Mouse (Mus musculus) G1E (cell line): Measurements from ENCODE around the gene 1700011M02Rik. TPM values are rescaled to one million over a fixed set of nuclear protein-coding genes. Genes with fewer than 3 reads are reported as not detected.
"Not testable (repeated sequence)": the region's sequence is repeated elsewhere in the genome, so short reads cannot be mapped to it uniquely, and the experiment has no call there.

Source experiments
- ATAC-seq: 2 replicates; pipeline ENCODE4 v1.8.0; 2016; ENCODE audit warnings: mild to moderate bottlenecking; ENCODE audit not compliant: insufficient number of reproducible peaks, poor library complexity, low FRiP score, severe bottlenecking; ENCODE audit errors: extremely low read depth
- DNase-seq: peaks from one replicate; pipeline ENCODE4 v3.0.0; 2012; ENCODE audit warnings: low spot score
- H3K27me3 ChIP-seq: 2 replicates; pipeline ENCODE4 v1.6.1; 2012; ENCODE audit warnings: mild to moderate bottlenecking, low read length, inconsistent platforms; ENCODE audit not compliant: insufficient read depth
- H3K36me3 ChIP-seq: replicated peaks from 2 replicates; pipeline ENCODE3; 2012; ENCODE audit warnings: mild to moderate bottlenecking, inconsistent platforms
- H3K4me1 ChIP-seq: 2 replicates; pipeline ENCODE4 v1.6.1; 2012; ENCODE audit warnings: low read depth, low read length, inconsistent platforms, mixed read lengths; ENCODE audit not compliant: insufficient read depth
- H3K4me3 ChIP-seq: 2 replicates; pipeline ENCODE4 v1.5.1; 2012; ENCODE audit warnings: low read depth, mild to moderate bottlenecking, inconsistent platforms, low read length, moderate library complexity, mixed read lengths
- H3K9me3 ChIP-seq: replicated peaks from 2 replicates; pipeline ENCODE4 v1.6.1; 2012; ENCODE audit warnings: inconsistent platforms
- CTCF ChIP-seq: IDR thresholded peaks from 2 replicates; pipeline ENCODE4 v1.5.1; 2012; ENCODE audit warnings: low read depth, low read length, inconsistent platforms, mixed read lengths
- GATA1 ChIP-seq: IDR thresholded peaks from 2 replicates; pipeline ENCODE4 v1.6.1; 2012; ENCODE audit warnings: borderline replicate concordance, low read length, inconsistent platforms, mixed read lengths
- GATA2 ChIP-seq: IDR thresholded peaks from 2 replicates; pipeline ENCODE4 v1.6.1; 2012; ENCODE audit warnings: low read depth, low read length, inconsistent platforms, borderline replicate concordance
- POLR2AphosphoS5 ChIP-seq: IDR thresholded peaks from 2 replicates; pipeline ENCODE4 v1.6.1; 2012; ENCODE audit warnings: low read depth, low read length, inconsistent platforms; ENCODE audit not compliant: insufficient replicate concordance
- TAL1 ChIP-seq: conservative IDR thresholded peaks from 2 replicates; pipeline ENCODE4 v1.6.1; 2012; ENCODE audit warnings: low read depth, low read length, inconsistent platforms, mixed read lengths
- polyA plus RNA-seq: library from polyadenylated mRNA; stranded (reverse); fragments of >175 nt; gene quantifications from 2 replicates; pipeline ENCODE4 v1.2.3, GENCODE M21; 2012
- total RNA-seq, 2 experiments: library from RNA; stranded (forward) in 1 of 2; stranded (reverse) in 1 of 2; fragments of 200-1000 nt in 1 of 2; fragments of >200 nt in 1 of 2; fragmentation: Nextera tagmentation in 1 of 2; gene quantifications; 2 replicates each; pipeline ENCODE4 v1.2.3; 2014 to 2017

1700011M02Rik gene
- total RNA-seq (2014; fragmentation: Nextera tagmentation) (not detected in 2 replicates), total RNA-seq (2017) (not detected in 2 replicates), polyA plus RNA-seq (not detected in 2 replicates)

- H3K27me3 ChIP-seq, H3K9me3 ChIP-seq, H3K4me1 ChIP-seq, DNase-seq, ATAC-seq, H3K36me3 ChIP-seq, H3K4me3 ChIP-seq: not testable (repeated sequence)
Measured at GRCm38 (mm10) chrX:102908587-102908986, at the start of gene 1700011M02Rik, which contains the start of gene Dmrtc1a. 1700011M02Rik (plus strand) TSS chrX:102908905. Dmrtc1a (minus strand) TSS chrX:102908687.

DNA sequence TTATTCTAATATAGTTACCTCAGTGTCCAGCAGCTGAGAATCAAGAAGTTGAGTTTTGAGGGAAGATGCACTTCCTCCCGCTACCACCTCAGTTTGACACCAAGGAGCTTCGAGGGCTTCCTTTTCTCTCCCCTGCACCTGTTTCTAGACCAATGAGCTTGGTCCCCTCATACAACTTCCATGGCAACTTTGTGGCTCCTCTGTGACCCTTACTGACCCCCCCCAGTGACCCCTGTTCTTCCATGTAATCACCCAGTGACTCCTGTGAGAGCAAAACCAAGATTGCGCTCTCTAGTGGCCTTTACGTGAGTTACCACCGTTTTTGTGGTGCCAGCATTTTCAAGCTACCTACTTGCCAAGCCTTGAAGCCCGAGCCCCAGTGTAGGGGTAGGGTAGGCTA, 40.8 kb upstream of the 1700011M02Rik start, which contains the start of gene 1700031F05Rik:
TSS of gene 1700031F05Rik (minus strand) at position 101 of the 400 bp plus-strand sequence.
- no peaks in the 10 kb centered on the region for H3K9me3 ChIP-seq
- no peak within 1 kb of the TSS for H3K4me3 ChIP-seq
- H3K4me1 ChIP-seq = no peaks in the 10 kb centered on the region
- no peak for DNase-seq
- TF ChIP-seq TAL1 (no peak), POLR2AphosphoS5 (no peak), CTCF (no peak), GATA1 (no peak), GATA2 (no peak)
- no peaks in the 10 kb centered on the region for H3K27me3 ChIP-seq
- ATAC-seq = no peak
- no peaks in the 10 kb centered on the region for H3K36me3 ChIP-seq

DNA sequence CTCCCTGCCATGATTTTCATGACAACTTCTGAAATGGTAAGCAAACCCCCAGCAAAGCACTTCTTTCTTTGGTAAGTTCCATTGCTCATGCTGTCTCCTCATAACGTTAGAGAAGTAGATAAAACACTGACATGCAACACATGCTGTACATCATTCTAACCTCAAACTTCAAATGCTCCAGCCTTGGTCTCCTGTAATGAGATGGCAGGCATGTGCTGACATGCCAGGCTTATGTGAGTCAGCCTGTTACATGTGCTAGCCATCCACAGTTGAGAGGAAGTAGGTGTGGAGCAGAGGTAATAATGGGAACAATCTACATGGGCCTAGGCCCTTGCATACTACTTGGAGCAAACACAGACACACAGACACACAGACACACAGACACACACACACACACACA, 6.1 kb downstream of the 1700011M02Rik start:
- not testable (repeated sequence) for ATAC-seq, DNase-seq

GRCm38 (mm10) chrX:102926707-102927106, 18.0 kb downstream of the 1700011M02Rik start:
- H3K9me3 ChIP-seq, H3K27me3 ChIP-seq, H3K36me3 ChIP-seq, ATAC-seq, DNase-seq, H3K4me3 ChIP-seq, H3K4me1 ChIP-seq: not testable (repeated sequence)

More for the DNA sequence above, 6.1 kb downstream of the 1700011M02Rik start:
- H3K27me3 ChIP-seq, H3K9me3 ChIP-seq, H3K4me1 ChIP-seq, H3K36me3 ChIP-seq, H3K4me3 ChIP-seq: not testable (repeated sequence)

DNA sequence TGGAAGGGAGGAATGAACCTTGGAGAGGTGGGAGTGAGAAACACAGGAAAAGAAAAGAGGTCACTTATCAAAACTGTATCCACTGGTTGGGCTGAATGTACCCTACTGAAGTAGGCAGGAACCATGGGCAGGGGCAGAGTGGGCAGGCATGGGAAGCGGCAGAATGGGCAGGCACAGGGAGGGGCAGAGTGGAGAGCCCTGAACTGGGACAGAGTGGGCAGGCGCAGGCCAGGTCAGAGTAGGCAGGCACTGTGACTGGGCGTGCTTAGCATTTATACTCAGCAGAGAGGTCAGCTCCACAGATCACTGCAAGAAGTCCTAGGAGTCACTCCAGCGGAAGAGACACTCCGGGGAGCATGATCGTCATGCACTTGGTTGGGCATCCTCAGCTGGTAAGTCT, 19.4 kb downstream of the 1700011M02Rik start, which contains the start of gene 1700018G05Rik:
TSS of gene 1700018G05Rik (plus strand) at position 301 of the 400 bp plus-strand sequence.
- not testable (repeated sequence) for H3K36me3 ChIP-seq, ATAC-seq, H3K9me3 ChIP-seq

GRCm38 (mm10) chrX:102932992-102933570, 24.4 kb downstream of the 1700011M02Rik start:
- no peak for DNase-seq
- no peak for ATAC-seq
- no peak overlapping the region for H3K4me3 ChIP-seq

More for the DNA sequence above, 19.4 kb downstream of the 1700011M02Rik start, which contains the start of gene 1700018G05Rik:
- H3K4me1 ChIP-seq, H3K27me3 ChIP-seq, DNase-seq, H3K4me3 ChIP-seq: not testable (repeated sequence)

DNA sequence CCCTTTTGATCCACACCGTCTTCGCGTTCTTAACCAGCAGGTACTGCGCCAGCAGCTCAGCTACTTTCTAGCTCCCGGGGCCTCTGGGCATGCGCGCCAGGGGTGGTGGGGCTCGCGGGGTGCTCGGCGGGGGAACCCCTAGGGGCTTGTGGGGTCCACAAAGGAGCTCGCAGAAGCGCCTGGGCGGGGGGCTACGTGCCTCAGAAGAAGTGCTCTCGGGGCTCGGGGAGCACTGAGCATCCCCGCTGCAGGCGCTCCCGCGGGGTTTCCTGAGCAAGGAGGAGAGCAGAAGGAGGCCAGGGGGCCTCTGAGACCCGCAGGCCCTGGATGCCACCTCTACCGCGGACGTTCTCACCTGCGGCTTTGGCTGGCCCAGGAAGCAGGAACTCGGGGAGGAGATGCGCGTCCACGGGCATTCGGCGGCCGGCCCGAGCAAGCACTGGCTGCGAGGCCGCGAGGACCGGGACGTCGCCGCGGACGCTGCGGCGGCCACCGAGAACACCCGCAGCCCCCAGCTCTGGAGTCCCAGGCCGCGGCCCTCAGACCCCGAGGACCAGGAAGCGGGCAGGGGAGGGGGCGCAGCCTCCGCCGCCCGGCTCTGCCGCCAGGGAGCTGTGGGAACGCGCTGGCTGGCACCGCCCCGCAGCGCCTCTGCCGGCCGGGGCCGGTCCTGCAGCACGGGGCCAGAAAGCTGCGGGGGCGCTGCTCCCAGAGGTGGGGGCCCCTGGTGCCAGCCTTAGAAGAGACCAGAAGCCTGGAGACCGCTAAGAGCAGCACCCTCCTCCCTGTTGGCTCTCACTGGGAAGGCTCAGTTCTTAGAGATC, 25.1 kb downstream of the 1700011M02Rik start:
- H3K27me3 ChIP-seq = no peaks in the 10 kb centered on the region
- H3K4me1 ChIP-seq = no peaks in the 10 kb centered on the region
- H3K9me3 ChIP-seq = no peaks in the 10 kb centered on the region
- no peak for TF ChIP-seq POLR2AphosphoS5
- TF ChIP-seq CTCF = no peak
- TF ChIP-seq GATA2 = no peak
- no peak for TF ChIP-seq TAL1
- no peak for TF ChIP-seq GATA1
- no peak for DNase-seq
- no peaks in the 10 kb centered on the region for H3K36me3 ChIP-seq
- no peak overlapping the region for H3K4me3 ChIP-seq
- ATAC-seq = no peak

More at GRCm38 (mm10) chrX:102932992-102933570, 24.4 kb downstream of the 1700011M02Rik start:
- Histone ChIP-seq H3K36me3 (no peaks in the 10 kb centered on the region), H3K27me3 (no peaks in the 10 kb centered on the region), H3K9me3 (no peaks in the 10 kb centered on the region), H3K4me1 (no peaks in the 10 kb centered on the region)
- TF ChIP-seq GATA1 = no peak
- TF ChIP-seq POLR2AphosphoS5 = no peak
- no peak for TF ChIP-seq GATA2
- TF ChIP-seq TAL1 = no peak
- TF ChIP-seq CTCF = no peak
